Mouse (Mus musculus) liver, adult (tissue): ENCODE measurements around the gene Tceanc2.

ENCODE experiments used
- GATA4 ChIP-seq: IDR thresholded peaks from 2 replicates; pipeline ENCODE4 v1.6.1; 2014; ENCODE audit warnings: mild to moderate bottlenecking, low read length; ENCODE audit not compliant: insufficient replicate concordance

Gene Tceanc2

GRCm38 (mm10) chr4:107120676-107121075 lies 58.2 kb downstream of the Tceanc2 start:
- TF ChIP-seq GATA4, result no peak

GRCm38 (mm10) chr4:107119056-107119455 lies 59.9 kb downstream of the Tceanc2 start:
- TF ChIP-seq GATA4, result no peak

- no peak for TF ChIP-seq GATA4
Measured at GRCm38 (mm10) chr4:107117741-107118385, 61.1 kb downstream of the Tceanc2 start.

GRCm38 (mm10) chr4:107114278-107114677 lies 64.6 kb downstream of the Tceanc2 start:
- TF ChIP-seq GATA4, result no peak

GRCm38 (mm10) chr4:107108291-107108731 lies 70.6 kb downstream of the Tceanc2 start:
- TF ChIP-seq GATA4, result no peak

GRCm38 (mm10) chr4:107106777-107107176 lies 72.1 kb downstream of the Tceanc2 start:
- no peak for TF ChIP-seq GATA4

GRCm38 (mm10) chr4:107102220-107102619 lies 76.7 kb downstream of the Tceanc2 start:
- no peak for TF ChIP-seq GATA4

GRCm38 (mm10) chr4:107098791-107099525 lies 80.0 kb downstream of the Tceanc2 start:
- no peak for TF ChIP-seq GATA4

GRCm38 (mm10) chr4:107098375-107098774 lies 80.5 kb downstream of the Tceanc2 start:
- no peak for TF ChIP-seq GATA4

- TF ChIP-seq GATA4, result no peak
Measured at GRCm38 (mm10) chr4:107097871-107098270, 81.0 kb downstream of the Tceanc2 start.

GRCm38 (mm10) chr4:107096841-107097373 lies 82.0 kb downstream of the Tceanc2 start, which contains the start of gene Cdcp2:
TSS of gene Cdcp2 (plus strand) at chr4:107096891.
- TF ChIP-seq GATA4, result no peak

GRCm38 (mm10) chr4:107096043-107096442 lies 82.9 kb downstream of the Tceanc2 start:
- no peak for TF ChIP-seq GATA4

GRCm38 (mm10) chr4:107094484-107095187 lies 84.3 kb downstream of the Tceanc2 start:
- no peak for TF ChIP-seq GATA4

GRCm38 (mm10) chr4:107091696-107092095 lies 87.2 kb downstream of the Tceanc2 start:
- no peak for TF ChIP-seq GATA4

GRCm38 (mm10) chr4:107084858-107085257 lies 94.1 kb downstream of the Tceanc2 start:
- TF ChIP-seq GATA4, result no peak
